Mouse (Mus musculus): Measurements from ENCODE around the gene Map9.
"Not testable (repeated sequence)": the region's sequence is repeated elsewhere in the genome, so short reads cannot be mapped to it uniquely, and the experiment has no call there.

Map9 gene

DNA sequence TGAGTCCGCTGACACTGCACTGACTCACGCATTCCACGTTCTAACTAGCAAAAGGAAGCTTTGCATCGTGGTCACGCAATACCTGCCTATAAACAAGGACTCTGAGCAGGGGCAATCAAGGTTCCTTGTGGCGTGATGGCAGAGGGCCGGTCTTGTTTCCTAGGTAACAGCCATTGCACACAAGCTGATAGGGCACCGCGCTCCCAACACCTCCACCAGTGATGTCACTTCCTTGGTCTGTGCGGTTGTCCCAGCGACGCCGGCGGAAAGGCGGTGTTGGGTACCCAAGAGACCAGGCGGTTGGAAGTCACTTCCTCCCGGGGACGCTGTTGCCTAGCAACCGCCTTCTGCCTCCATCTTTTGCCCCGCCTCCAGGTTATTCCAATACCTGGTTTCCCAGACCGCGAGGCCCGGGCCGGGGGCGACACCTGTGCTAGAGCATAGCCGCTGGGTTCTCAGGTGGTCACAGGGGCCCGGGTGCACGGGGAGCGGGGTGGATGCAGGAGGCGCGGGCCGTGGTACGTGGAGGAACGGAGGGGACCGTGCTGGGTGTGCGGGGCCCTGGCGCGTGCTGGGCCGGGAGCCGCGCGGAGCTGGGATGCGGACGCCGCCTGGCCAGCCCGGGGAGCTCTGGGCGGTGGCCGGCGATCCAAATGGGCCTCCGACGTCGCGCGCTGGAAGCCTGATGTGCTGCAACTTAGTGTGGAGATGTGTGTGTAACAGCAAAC, at the start of gene Map9:
Map9 (plus strand) TSS at position 248 of the 728 bp plus-strand sequence.
- peak; percentile 100 for DNase-seq

DNA sequence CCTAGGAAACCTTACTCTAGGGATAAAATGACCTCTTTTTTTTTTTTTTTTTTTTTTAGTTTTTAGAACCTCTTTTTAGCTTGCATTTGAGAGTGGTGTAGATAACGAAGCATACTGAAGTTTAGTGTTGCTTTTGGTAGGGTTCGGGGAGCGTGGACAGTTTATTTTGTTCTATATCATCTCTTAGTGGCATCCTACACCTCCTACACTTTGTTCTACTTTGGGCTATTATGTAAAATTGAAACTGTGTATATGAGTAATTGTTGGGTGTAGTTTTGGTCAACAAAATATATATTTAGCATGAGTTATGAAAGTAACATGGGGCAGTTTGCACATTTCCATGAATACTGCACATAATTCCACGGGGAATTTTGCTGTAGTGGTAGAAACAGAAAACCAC, 42.1 kb upstream of the Map9 start:
- DNase-seq, result no peak

DNA sequence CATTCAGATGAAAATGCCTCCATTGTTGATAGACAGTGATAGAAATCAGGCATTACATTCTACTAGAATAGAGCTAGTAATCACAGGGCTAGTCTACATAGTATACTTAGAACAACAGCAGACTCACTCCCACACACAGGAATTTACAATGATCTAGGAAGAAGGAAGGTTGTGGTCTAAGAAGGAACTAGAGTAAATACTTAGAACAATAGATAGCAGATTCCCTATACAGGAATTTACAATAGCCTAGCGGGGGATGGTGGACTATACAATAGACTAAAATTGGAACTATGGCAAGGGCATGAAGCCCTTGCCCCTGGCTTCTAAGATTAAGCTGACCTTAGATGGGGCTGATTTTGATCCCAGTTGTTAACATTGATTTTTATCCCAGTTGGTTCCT, 31.1 kb upstream of the Map9 start:
- not testable (repeated sequence) for DNase-seq

DNA sequence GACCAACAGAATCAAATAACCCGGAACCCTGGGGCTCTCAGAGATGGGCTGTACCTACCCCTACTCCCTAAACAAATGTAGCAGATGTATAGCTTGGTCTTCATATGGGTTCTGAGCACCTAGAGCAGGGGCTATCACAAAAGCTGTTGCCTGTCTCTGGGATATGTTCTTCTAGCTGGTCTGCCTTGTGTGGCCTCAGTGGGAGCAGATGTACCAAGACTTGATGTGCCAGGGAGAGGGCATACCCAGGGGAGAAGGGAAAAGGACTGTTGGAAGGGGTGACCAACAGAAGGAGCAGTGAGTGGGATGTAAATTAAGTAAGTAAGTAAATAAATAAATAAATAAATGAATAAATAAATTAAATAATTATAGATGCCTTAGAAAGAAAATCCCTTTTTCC, 25.8 kb upstream of the Map9 start:
- no peak for DNase-seq

DNA sequence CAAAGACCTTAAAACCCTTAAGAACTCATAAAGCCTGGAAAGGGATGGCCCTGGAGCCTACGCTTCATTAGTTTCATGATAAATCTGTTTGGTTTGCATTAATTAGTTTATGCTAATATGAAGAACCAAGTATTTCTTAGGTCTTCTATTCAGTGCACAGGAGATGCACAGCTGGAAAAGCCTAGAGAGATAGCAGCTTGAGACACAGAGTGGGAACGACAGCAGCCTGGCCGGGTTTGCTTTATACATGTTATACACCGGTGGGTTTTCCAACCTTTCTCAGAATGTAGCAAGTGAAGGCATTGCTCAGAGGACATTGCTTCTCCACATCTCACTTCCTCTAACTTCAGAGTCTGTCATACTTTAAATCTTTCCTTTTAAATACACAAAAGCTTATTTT, 25.3 kb upstream of the Map9 start:
- DNase-seq, result no peak

DNA sequence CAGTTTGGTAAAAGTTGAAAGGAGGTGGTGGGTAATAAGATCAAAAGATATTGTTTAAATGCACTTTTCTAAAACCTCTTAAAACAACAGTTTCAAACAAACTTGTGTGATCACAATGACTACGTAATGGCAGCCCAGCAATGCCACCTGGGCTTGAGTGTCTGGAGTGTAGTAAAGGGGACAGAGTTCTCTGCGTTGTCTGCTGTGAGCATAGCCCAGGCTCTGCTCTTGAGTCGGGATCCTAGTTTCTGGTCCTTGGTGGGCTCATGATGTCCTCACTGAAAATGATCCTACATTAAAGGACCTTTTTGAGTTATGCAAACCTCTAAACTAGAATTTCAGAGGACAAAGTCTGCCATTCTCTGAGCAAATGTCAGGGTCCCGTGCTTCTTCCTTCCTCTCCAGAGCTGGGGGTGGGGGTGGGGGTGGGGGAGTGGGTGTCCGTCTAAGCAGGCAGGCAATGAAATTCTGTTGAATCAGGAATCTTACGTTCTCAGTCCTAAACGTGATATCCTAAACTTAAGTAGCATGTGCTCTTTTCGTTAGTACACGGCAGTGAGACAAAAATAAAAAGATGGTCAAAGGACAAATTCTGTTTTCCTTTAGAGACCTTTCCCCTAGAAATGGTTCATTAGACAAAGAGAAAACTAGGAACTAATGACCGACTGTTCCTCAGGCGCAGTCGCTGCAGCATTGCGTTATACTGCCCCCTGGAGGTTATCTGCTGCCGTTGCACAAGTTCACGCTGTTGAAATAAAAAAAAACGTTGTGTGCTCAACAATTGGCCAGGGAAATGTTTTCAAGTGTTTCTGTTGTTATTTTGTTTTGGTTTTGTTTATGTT, 24.5 kb upstream of the Map9 start:
- peak; percentile 28 for DNase-seq

DNA sequence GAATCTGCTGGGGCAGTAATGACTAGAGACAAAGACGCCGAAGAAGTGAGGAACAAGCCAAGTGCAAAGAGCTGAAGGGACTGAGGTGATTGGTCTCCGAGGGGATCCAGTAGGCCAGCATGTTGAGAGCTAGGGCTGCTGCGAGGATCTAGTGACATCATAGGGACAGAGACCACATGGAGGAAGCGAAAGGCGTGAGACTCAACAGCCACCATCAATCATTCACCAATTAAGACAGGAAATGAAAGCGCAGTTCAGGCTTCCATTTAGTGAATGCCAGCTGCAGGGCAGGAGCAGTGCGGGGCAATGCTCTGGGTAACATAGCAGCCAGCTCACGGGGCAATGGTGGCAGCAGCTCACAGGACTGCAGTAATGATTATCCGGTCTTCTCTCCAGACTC, 17.7 kb upstream of the Map9 start:
- DNase-seq, result no peak

DNA sequence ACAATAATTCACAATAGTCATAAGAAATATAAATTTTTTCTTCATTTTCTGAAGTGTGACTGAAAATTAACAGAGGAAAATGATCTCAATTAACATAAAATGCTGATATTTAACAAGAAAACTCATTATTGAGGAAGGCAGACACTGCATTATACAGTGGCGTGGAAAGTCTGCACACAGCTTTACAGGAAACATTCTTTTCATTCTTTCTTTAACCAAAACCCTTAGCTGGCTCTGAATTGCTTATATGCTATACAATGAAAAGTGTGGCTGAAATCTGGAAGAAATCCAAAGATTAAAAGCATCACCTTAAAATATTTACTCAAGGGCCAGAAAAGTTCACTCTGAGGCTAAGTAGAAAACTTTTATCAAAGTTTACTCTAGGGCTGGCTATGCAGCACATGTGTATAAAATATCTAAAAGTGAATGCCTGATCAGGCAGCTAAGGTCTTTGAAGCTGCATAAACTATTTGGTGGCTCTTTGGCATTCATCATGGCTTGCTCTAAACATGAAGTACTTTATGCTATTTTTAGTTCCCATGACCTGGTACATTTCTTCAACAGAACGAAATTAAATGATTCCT, 9.5 kb upstream of the Map9 start:
- no peak for DNase-seq

DNA sequence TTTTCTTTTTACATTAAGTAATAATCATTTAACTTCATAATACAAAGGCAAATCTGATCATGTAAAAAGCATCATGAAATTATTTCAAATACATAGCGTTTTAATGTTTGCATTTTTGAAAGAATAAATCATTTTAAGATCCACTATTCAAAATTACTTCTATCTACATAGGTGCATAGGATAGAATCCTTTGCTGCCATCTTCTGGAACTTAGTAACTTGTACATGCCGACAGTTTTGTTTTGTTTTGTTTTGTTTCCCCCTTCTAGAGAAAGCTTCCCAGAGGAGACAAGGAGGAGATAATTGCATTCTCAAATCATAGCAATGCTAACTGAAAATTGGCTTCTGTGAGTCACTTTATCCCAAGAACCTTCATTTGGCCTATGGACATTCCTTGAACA, 7.5 kb upstream of the Map9 start:
- no peak for DNase-seq

DNA sequence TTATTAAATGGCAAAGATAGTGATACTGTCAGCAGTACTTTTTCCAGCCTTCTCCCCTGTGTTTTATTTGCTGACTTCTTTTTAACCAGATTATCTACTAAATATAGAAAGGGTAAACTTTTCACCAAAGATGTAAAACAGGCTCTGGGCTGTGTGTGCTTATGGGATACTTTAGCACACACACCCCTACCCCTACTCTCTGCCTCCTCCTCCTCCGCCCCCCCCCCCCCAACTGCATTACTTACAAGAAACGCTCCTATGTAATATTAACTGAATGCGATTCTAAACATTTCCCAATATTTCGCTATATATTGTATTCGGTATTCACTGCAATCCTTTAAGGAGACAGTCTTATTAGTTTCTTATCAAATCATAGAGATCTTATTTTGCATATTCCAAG, 504 bp upstream of the Map9 start:
- no peak for DNase-seq

DNA sequence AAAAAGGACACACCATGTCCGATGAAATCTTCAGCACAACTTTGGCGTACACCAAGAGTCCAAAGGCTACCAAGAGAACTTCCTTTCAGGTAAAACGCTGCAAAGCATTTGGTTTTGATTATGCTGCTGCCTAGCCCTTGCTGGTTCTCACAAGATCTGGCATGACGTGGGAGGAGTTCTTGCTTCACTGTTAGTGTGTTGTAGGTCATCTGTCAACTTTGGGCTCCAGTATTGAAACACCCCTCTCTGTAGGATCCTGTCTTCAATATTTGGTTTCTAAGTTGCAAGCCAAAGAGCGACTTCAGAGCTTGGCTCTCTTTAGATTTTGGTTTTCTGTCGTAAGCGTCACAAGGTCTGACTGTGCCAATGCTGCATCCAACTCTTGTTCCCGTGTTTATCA, 1.2 kb downstream of the Map9 start:
- DNase-seq, result no peak

DNA sequence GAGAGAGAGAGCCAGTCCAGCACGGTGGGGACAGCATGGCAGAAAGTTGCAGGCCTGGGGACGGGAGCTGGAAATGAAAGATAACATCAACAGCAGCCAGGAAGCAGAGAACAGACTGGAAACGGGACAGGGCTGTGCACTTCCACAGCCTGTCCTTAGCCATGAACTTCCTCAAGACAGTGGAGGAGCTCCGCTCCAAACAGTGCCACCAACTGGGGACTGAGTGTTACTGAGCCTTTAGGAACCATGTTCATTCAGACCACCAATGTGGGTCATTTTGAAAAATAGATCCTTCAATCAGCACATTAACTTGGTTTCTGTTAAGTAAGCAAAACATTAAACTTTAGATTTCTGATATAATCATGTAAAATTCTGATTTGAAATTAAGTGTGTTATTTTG, 4.6 kb downstream of the Map9 start:
- no peak for DNase-seq

DNA sequence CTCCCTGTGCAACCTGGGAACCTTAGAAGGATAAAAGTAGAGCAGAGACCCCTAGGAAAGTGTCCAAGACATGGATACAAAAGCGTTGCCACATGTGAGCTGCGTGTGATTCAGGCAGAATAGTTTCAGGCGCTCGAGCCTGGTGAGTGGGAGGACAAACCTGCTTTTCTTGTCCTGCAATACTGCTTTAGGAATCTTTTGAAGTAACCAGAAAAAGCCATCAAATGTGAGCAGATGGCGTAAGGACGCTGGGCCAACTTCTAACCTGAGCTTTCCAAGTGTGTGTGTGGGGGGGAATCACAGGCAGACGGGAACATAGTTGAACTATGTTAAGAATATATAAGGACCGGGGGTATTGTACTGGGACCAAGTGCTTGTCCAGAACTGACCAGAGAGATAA, 6.7 kb downstream of the Map9 start:
- DNase-seq, result no peak

DNA sequence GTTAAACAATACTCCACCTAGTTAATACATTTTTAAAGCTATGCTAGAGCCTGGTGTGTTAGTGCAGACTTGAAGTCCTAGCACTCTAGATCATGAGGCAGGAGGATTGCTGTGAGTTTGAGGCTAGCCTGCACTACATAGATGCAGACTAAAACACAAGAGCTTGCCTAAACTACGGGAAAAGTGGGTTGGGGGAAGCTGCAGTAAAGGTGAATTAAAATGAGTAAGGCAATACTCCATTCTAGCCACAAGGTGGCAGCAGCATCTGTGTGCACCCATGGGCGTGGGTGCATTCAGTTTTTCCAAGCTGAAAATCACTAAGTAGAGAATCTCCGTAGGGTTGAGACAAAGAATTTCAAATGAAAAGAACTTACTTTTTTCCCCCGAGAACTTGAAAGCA, 7.1 kb downstream of the Map9 start:
- no peak for DNase-seq

DNA sequence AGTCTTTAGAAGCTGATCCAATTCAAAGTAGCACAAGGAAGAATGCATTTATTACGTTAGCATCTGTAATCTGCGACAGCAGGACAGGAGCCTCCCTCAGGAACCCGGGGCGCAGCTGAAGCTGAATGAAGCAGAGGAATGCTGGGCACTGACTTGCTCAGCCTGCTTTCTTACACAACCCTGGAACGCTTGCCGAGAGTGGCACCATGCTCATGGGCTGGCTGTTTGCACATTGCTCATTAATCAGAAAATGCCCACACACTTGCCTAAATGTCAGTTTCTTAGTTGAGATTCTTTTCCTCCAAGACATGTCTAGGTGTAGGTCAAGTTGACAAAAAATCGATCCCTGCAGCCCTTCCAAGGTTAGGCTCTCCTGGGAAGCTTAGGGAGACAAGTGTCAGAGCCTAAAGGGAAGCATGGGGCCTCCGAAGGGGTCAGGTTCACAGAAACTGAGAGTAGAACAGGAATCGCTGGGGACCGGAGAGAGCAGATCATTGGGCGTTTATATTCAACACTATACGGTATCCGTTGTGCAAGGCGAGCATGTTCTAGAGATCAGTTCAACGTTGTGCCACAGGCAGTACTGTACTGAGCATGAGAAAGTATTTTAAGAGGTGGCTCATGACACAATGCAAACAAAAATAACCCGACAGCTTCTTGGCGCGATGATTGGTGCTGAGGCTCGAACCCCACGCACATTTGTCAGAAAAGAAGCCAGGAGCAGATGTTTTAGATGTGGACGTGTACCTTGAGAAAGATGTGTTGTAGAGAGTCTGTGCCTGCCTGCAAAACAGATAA, 11.4 kb downstream of the Map9 start:
- no peak for DNase-seq

DNA sequence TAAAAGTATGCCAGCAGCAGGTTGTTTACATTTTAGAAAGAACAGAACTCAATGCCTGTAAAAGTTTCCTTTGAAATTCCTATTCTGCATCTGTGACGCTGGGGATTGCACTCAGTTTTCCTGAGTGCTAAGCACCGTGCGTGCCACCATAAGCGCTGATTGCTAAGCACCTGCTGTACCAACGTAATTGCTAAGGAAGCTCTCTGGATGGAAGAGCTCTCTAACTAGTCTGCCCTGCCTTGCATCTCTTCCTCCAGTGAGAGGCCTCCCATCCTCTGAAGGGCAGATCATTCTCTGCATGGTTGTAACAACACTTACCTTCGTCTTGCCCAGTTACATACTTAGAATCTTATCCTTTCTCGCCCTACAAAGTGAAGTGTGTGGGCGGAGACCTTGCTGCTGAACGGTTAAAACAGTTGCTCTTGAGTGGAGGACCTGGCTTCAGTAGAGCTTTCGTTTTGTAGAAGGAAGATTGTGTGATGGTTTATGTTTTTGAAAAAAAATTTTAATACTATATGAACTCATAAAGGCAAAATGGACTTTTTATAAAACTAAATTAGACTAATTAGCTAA, 12.7 kb downstream of the Map9 start:
- DNase-seq, result no peak

DNA sequence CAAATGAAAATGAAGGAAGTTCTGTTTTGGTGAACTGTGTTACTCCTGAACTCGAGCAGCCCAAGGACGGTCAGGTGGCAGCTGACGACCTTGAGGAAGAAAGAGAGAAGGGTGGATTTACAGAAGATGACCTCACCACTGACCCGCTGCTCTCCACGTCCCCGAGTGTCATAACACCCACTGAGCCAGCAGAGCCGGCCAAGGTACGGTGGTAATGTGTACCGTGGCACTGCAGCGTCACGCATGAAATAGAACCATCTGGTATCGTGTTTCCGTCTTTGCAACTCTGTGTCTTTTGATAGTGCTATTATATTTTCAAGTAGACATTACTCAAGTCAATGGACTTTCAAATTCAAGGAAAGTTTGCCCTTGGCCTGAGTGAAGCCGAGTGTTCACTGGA, 19.1 kb downstream of the Map9 start:
- no peak for DNase-seq

DNA sequence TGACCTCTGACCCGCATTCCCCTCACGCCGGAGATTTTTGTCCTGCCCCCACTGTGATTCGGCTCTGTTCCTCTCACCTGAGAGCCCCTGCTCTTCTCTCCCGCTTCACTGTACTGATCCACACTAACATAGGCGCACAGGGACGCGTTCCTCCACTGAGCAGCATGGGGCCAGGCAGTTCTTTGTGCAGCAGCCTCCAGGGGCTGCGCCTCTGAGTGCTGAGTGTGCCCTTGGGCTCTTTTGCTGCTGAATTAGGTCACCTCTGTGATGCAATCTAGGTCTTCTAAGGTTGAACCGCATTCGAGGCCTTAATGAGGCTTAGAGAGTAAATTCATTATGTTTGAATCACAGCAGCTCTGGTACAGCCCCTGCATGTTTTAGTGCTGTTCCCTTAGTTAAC, 24.5 kb downstream of the Map9 start:
- DNase-seq, result no peak

DNA sequence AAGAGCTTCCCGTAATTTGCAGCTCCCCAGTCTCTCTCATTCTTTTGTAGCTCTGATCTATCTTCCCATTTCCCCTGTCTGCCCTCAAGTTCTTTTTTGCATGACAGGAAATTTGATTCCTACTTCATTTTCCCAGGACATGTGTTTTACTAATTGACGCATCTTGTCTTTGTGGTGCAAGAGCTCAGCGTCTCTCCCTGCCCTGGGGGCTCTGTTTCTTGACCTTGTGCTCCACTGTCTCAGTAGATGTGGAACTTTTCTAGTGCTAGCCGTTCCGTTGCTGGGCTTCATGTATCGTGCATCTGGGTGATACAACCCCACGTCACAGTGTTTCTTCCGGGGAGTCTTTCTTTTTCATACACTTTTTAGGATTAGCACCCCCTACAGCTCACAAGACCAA, 27.2 kb downstream of the Map9 start:
- DNase-seq, result no peak

DNA sequence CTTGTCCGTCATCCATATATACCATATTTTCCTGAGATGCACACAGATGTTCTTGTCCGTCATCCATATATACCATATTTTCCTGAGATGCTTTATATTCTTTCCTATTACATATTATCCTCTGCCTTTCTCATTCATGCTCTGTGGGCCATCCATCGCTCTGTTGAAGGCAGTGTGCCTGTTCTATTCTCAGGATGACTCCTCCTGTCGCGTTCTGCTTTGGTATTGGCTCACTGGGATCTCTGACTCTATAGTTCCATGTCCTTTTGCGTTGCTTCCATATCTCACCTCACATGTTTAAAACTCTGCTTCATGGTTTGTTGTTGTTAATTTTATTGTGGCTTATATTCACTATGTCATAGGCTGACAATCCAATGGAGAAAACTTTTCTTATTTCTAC, 48.0 kb downstream of the Map9 start:
- no peak for DNase-seq

DNA sequence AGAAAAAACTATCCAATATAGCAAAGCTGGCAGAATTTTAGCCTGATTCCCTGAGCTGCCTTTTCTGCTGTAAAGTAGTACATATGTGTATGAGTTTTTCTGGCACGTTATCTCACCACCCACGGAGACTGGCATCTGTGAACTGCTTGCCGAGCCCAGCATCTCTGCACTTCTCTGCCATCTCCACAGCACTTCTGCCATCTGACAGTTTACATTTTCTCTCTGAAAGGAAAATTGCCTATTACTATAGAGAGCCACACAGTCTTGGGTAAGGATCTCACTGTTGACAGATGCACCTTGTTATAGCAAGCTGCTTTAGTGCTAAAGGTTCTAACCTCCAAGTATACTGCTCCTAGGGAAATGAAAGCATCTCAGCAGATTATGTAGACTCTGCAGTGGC, 48.5 kb downstream of the Map9 start:
- DNase-seq, result no peak

DNA sequence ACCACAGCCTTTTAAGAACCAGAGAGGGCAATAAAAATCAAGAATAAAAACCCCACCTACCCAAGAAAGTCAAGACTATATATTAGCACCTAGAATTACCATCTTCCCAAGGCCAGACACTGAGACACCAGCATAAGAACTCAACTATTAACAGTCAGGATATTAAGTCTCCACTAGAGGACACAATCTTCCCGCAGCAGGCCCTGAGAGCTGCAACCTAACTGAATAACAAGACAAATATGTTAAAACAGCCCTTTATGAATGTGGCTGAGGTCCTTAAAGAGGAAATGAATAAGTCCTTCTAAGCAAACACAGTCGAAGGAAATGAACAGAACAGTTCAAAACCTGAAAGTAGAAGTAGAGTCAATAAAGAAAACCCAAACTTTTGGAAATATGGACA, 49.6 kb downstream of the Map9 start:
- DNase-seq, result no peak

DNA sequence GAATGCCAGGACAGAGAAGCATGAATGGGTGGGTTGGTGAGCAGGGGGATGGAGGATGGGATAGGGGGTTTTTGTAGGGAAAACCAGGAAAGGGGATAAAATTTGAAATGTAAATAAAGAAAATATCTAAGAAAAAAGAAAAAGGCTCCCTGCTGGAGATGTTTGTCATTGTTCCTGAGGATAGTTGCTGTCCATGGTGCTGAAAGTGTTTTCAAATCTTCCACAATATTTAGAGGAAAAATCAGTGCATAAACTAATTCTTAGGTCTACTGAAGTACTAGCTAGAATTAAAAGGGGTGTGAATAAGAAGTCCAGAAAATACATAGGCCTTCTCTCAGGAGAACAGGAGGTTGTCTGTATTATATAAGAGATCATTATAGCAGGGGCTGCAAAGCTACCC, 54.6 kb downstream of the Map9 start:
- DNase-seq, result no peak
